Mouse (Mus musculus) megakaryocyte, adult 5-6 weeks (primary cell): ENCODE measurements at regions not wholly inside any gene's neighbourhood (a gene's known extent, or its start where the extent isn't known, plus 50 kb on each side); places are given as distances from the start of the nearest gene placed in this dataset.

Experiments used
- ATAC-seq: 2 replicates; pipeline ENCODE4 v1.8.0; 2016; ENCODE audit warnings: mild to moderate bottlenecking, inconsistent platforms; ENCODE audit not compliant: poor library complexity, severe bottlenecking

- ATAC-seq: no peak
Observed at GRCm38 (mm10) chr15:31979961-31980360, 197.1 kb upstream of the Tas2r119 start.

- ATAC-seq: no peak
Observed at GRCm38 (mm10) chr15:31980791-31981190, 196.3 kb upstream of the Tas2r119 start.

GRCm38 (mm10) chr15:31987291-31987690 is 189.8 kb upstream of the Tas2r119 start:
- no peak for ATAC-seq

- ATAC-seq: no peak
Observed at GRCm38 (mm10) chr15:31989093-31989492, 188.0 kb upstream of the Tas2r119 start.

- no peak for ATAC-seq
Observed at GRCm38 (mm10) chr15:31989593-31990290, 187.3 kb upstream of the Tas2r119 start.

GRCm38 (mm10) chr15:31997996-31998395 is 179.1 kb upstream of the Tas2r119 start:
- no peak for ATAC-seq

GRCm38 (mm10) chr15:31999553-31999952 is 177.5 kb upstream of the Tas2r119 start:
- ATAC-seq: no peak

- ATAC-seq: no peak
Observed at GRCm38 (mm10) chr15:32002950-32003422, 174.1 kb upstream of the Tas2r119 start.

- ATAC-seq: no peak
Observed at GRCm38 (mm10) chr15:32003489-32003888, 173.6 kb upstream of the Tas2r119 start.

GRCm38 (mm10) chr15:32005986-32006385 is 171.1 kb upstream of the Tas2r119 start:
- ATAC-seq: no peak

- no peak for ATAC-seq
Observed at GRCm38 (mm10) chr15:32009818-32010217, 167.3 kb upstream of the Tas2r119 start.

GRCm38 (mm10) chr15:32012044-32012443 is 165.0 kb upstream of the Tas2r119 start:
- no peak for ATAC-seq

- ATAC-seq: no peak
Observed at GRCm38 (mm10) chr15:32012838-32013237, 164.3 kb upstream of the Tas2r119 start.

GRCm38 (mm10) chr15:32015169-32015568 is 161.9 kb upstream of the Tas2r119 start:
- no peak for ATAC-seq

GRCm38 (mm10) chr15:32020323-32021008 is 156.6 kb upstream of the Tas2r119 start:
- no peak for ATAC-seq

GRCm38 (mm10) chr15:32021009-32021602 is 156.0 kb upstream of the Tas2r119 start:
- no peak for ATAC-seq

GRCm38 (mm10) chr15:32034091-32034490 is 143.0 kb upstream of the Tas2r119 start:
- no peak for ATAC-seq

GRCm38 (mm10) chr15:32034790-32035189 is 142.3 kb upstream of the Tas2r119 start:
- no peak for ATAC-seq

GRCm38 (mm10) chr15:32041764-32042163 is 135.3 kb upstream of the Tas2r119 start:
- ATAC-seq: no peak

- ATAC-seq: no peak
Observed at GRCm38 (mm10) chr15:32042173-32042572, 134.9 kb upstream of the Tas2r119 start.

- no peak for ATAC-seq
Observed at GRCm38 (mm10) chr15:32042589-32042988, 134.5 kb upstream of the Tas2r119 start.

GRCm38 (mm10) chr15:32043207-32043606 is 133.9 kb upstream of the Tas2r119 start:
- ATAC-seq: no peak
